Mouse (Mus musculus) G1E-ER4 (cell line): ENCODE measurements around the gene Unc119. TPM values are rescaled to one million over a fixed set of nuclear protein-coding genes. Genes with fewer than 3 reads are reported as not detected.

ENCODE experiments used
- GATA1 ChIP-seq: IDR thresholded peaks from one replicate; pipeline ENCODE4 v1.8.0; 2012; ENCODE audit warnings: low read length, inconsistent platforms
- polyA plus RNA-seq: library from polyadenylated mRNA; stranded (reverse); fragments of >175 nt; gene quantifications from 2 replicates; pipeline ENCODE4 v1.2.3, GENCODE M21; 2012

The Unc119 gene
- polyA plus RNA-seq, 1 experiment, result 37.7 TPM

- TF ChIP-seq GATA1, result no peak
Observed at GRCm38 (mm10) chr11:78374147-78374546, 30.9 kb downstream of the Unc119 start.

- no peak for TF ChIP-seq GATA1
Observed at GRCm38 (mm10) chr11:78377549-78378159, 34.4 kb downstream of the Unc119 start.

GRCm38 (mm10) chr11:78380351-78380750 is 37.1 kb downstream of the Unc119 start:
- TF ChIP-seq GATA1, result no peak

GRCm38 (mm10) chr11:78380996-78381395 is 37.7 kb downstream of the Unc119 start:
- no peak for TF ChIP-seq GATA1

- no peak for TF ChIP-seq GATA1
Observed at GRCm38 (mm10) chr11:78382286-78382685, 39.0 kb downstream of the Unc119 start.

GRCm38 (mm10) chr11:78382701-78383100 is 39.4 kb downstream of the Unc119 start:
- no peak for TF ChIP-seq GATA1

GRCm38 (mm10) chr11:78385776-78386175 is 42.5 kb downstream of the Unc119 start:
- TF ChIP-seq GATA1, result no peak

- no peak for TF ChIP-seq GATA1
Observed at GRCm38 (mm10) chr11:78386508-78387043, 43.3 kb downstream of the Unc119 start, which contains the start of gene Foxn1. TSS of gene Foxn1 (minus strand) at chr11:78386558.

- TF ChIP-seq GATA1, result no peak
Observed at GRCm38 (mm10) chr11:78392728-78393127, 49.4 kb downstream of the Unc119 start.

GRCm38 (mm10) chr11:78396950-78397349 is 53.7 kb downstream of the Unc119 start:
- TF ChIP-seq GATA1, result no peak

GRCm38 (mm10) chr11:78397397-78397796 is 54.1 kb downstream of the Unc119 start:
- no peak for TF ChIP-seq GATA1

- TF ChIP-seq GATA1, result no peak
Observed at GRCm38 (mm10) chr11:78398212-78398611, 54.9 kb downstream of the Unc119 start.

Other genes with a start within 250 kb of the Unc119 start
- 24.2 and 24.7 TPM in 2 replicates for gene Fam222b, start 248.8 kb upstream of the Unc119 start, polyA plus RNA-seq
- gene Traf4, start 177.9 kb upstream of the Unc119 start, polyA plus RNA-seq, result 23.6 and 25.9 TPM in 2 replicates
- gene Nek8, start 166.8 kb upstream of the Unc119 start, polyA plus RNA-seq, result 6.0 TPM in 2 replicates
- 90.9 and 118 TPM in 2 replicates for gene Tlcd1, start 166.8 kb upstream of the Unc119 start, polyA plus RNA-seq
- 345 and 1,761 TPM in 2 replicates for gene Rpl23a, start 159.9 kb upstream of the Unc119 start, polyA plus RNA-seq
- 1.2 and 1.4 TPM in 2 replicates for gene Rab34, start 155.1 kb upstream of the Unc119 start, polyA plus RNA-seq
- gene Proca1, start 150.1 kb upstream of the Unc119 start, polyA plus RNA-seq, result not detected in 2 replicates
- gene Sdf2, start 97.7 kb upstream of the Unc119 start, polyA plus RNA-seq, result 2.5 and 8.6 TPM in 2 replicates
- gene Supt6, start 97.5 kb upstream of the Unc119 start, polyA plus RNA-seq, result 96.8 and 108 TPM in 2 replicates
- 41.3 and 62.1 TPM in 2 replicates for gene 2610507B11Rik, start 81.7 kb upstream of the Unc119 start, polyA plus RNA-seq
- gene BC030499, start 52.6 kb upstream of the Unc119 start, polyA plus RNA-seq, result not detected in 2 replicates
- 28.8 and 67.9 TPM in 2 replicates for gene Spag5, start 42.0 kb upstream of the Unc119 start, polyA plus RNA-seq
- gene Aldoc, start 20.5 kb upstream of the Unc119 start, polyA plus RNA-seq, result 3.5 and 6.2 TPM in 2 replicates
- gene Pigs, start 15.1 kb upstream of the Unc119 start, polyA plus RNA-seq, result 50.2 and 84.3 TPM in 2 replicates
- gene Foxn1, start 43.1 kb downstream of the Unc119 start, polyA plus RNA-seq, result not detected in 2 replicates
- gene Slc13a2, start 78.7 kb downstream of the Unc119 start, polyA plus RNA-seq, result not detected in 2 replicates
- gene Slc46a1, start 122.2 kb downstream of the Unc119 start, polyA plus RNA-seq, result not detected in 2 replicates
- 0.01 TPM in 1 of 2 replicates, not detected in the other for gene Sarm1, start 154.3 kb downstream of the Unc119 start, polyA plus RNA-seq
- not detected in 2 replicates for gene Vtn, start 155.6 kb downstream of the Unc119 start, polyA plus RNA-seq
- gene Sebox, start 160.0 kb downstream of the Unc119 start, polyA plus RNA-seq, result not detected in 2 replicates
- gene Tmem199, start 168.7 kb downstream of the Unc119 start, polyA plus RNA-seq, result 16.3 and 20.5 TPM in 2 replicates
- 70.4 and 86.4 TPM in 2 replicates for gene Poldip2, start 168.7 kb downstream of the Unc119 start, polyA plus RNA-seq
- gene Tnfaip1, start 192.8 kb downstream of the Unc119 start, polyA plus RNA-seq, result 4.2 and 5.2 TPM in 2 replicates
- 37.8 and 49.7 TPM in 2 replicates for gene Ift20, start 192.9 kb downstream of the Unc119 start, polyA plus RNA-seq
- 32.9 and 33.4 TPM in 2 replicates for gene Tmem97, start 207.3 kb downstream of the Unc119 start, polyA plus RNA-seq